Mouse (Mus musculus): ENCODE results near the gene Clic3. TPM values are rescaled to one million over a fixed set of nuclear protein-coding genes. Genes with fewer than 3 reads are reported as not detected.

The Clic3 gene
- polyA plus RNA-seq, 1 experiment from 2014 or later: 2.2 TPM

DNA sequence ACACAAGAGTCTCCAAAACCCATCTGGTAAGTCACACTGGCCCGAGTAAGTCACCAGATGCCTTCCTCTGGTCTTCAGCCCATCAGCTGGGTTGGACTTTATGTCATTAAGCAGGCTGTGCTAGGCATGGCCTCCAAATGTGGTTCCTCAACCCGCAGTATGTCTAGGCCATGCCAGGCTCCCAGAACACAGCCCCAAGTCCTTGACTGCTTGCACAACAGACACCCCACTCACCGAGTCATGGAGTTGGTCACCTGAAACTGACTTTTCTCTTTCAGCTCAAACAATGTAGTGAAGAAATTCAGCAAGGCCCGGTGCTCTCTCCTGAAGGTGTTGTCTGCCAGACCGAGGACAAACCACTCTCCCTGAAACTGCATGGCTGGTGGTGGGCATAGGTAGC lies 36.4 kb downstream of the Clic3 start:
- Histone ChIP-seq H3K36me3 (replicated peaks; ENCODE audit: control insufficient read depth, insufficient read depth) (no peaks in the 10 kb centered on the region), H3K27me3 (ENCODE audit: control insufficient read depth, insufficient read depth, low read length) (no peaks in the 10 kb centered on the region), H3K9ac (no peak overlapping the region), H3K4me3 (replicated peaks; ENCODE audit: low read length) (no peak overlapping the region), H3K4me2 (replicated peaks) (no peak overlapping the region), H3K27ac (no peak overlapping the region), H3K4me1 (replicated peaks; ENCODE audit: control insufficient read depth, insufficient read depth, low read length) (no peaks in the 10 kb centered on the region), H3K9me3 (ENCODE audit: control insufficient read depth, low read length) (no peaks in the 10 kb centered on the region)
- ATAC-seq (ENCODE audit: low FRiP score) (no peak), DNase-seq (ENCODE audit: low spot score) (no peak)
- 85% methylated on average over 5 of the region's 5 CpGs for WGBS

DNA sequence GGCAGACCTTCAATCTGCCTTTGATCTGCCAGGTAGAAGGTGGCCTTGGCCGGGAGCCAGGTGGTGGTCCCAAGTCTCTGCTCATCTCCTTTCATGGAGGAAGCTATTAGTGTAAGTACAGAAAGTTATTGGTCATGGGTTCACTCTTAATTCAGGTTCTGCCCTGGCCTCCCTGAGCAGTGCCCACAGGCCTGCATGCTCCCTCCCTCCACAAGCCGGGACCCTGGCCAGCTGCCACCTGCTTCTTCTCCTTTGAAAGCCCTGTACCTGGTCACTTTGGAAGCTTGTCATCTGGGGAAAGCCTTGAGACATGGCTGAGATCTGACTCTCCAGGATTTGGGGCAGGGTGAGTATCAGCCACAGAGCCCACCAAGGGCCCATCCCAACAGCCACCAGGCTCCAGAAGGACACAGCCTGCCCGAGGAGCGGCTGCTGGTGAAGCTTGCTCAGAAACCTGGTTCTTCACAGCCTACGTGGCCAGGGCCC lies 36.9 kb downstream of the Clic3 start, which contains the start of gene Lcn12:
Gene Lcn12 (minus strand): TSS at position 436 of the 486 bp plus-strand sequence.
- Histone ChIP-seq H3K4me3 (replicated peaks; ENCODE audit: low read length) (no peak within 1 kb of the TSS), H3K36me3 (replicated peaks; ENCODE audit: control insufficient read depth, insufficient read depth) (no peaks in the 10 kb centered on the region), H3K9ac (no peak within 1 kb of the TSS), H3K9me3 (ENCODE audit: control insufficient read depth, low read length) (no peaks in the 10 kb centered on the region), H3K4me2 (replicated peaks) (no peak within 1 kb of the TSS), H3K27ac (no peak within 1 kb of the TSS), H3K27me3 (ENCODE audit: control insufficient read depth, insufficient read depth, low read length) (no peaks in the 10 kb centered on the region), H3K4me1 (replicated peaks; ENCODE audit: control insufficient read depth, insufficient read depth, low read length) (no peaks in the 10 kb centered on the region)
- DNase-seq (ENCODE audit: low spot score) (no peak), ATAC-seq (ENCODE audit: low FRiP score) (no peak)
- WGBS: 89% methylated on average over 5 of the region's 5 CpGs

DNA sequence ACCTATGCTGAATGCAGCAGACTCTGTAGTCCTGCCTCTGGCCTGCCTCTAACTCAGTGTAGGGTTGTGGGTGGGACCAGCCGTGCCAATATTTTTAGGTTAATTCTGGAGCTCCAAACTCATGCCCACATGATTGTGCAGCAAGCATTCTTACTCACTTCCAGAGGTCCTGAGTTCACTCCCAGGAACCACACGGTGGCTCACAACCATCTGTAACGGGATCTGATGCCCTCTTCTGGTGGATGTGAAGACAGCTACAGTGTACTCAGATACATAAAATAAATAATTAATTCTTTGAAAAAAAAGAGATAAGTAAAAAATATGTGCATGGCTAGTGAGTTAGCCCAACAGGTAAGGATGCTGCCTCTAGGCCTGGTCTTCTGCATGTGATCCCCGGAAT lies 39.8 kb downstream of the Clic3 start:
- Histone ChIP-seq H3K27ac (no peak overlapping the region), H3K4me1 (replicated peaks; ENCODE audit: control insufficient read depth, insufficient read depth, low read length) (peaks cover 3% of the 10 kb centered on the region), H3K4me3 (replicated peaks; ENCODE audit: low read length) (no peak overlapping the region), H3K36me3 (replicated peaks; ENCODE audit: control insufficient read depth, insufficient read depth) (no peaks in the 10 kb centered on the region), H3K9me3 (ENCODE audit: control insufficient read depth, low read length) (no peaks in the 10 kb centered on the region), H3K4me2 (replicated peaks) (no peak overlapping the region), H3K27me3 (ENCODE audit: control insufficient read depth, insufficient read depth, low read length) (no peaks in the 10 kb centered on the region), H3K9ac (no peak overlapping the region)
- peak; percentile 40 for DNase-seq (ENCODE audit: low spot score)
- no peak for ATAC-seq (ENCODE audit: low FRiP score)
- WGBS: 48% methylated on average over 4 of the region's 4 CpGs

DNA sequence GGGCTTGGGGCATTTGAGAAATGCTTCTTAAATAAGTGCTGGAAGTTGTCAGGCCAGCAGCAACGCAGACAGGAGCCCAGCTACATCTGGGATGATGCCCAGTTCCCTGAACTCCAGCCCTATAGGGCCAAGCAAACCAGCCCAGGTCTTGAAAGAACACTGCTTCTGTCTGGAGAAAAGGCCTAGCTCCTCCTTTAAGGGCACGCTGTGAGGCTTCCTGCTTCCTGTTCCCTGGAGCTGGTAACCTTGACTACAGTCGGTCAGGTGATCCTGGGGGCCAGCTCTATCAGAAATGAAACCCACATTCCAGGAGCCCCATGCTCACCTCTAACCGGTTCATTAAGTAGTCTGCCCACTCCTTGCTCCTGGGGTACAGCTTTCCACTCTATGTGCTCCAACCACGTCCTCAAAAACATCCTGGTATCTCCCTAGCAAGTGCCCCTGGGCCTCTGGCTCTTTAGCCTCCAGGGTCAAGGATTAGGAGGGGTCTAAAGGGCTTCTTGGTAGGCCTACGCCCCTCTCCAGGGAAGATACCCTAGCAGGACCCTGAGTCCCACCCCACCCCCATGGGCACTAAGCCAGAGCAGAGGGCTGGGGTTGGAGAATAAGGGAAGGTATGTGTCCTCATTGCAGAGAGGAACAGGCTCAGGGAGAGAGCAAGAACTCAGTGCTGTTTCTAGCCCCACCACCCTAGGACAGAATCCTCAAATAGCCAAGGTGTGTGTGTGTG lies 41.4 kb downstream of the Clic3 start:
- H3K4me3 ChIP-seq (replicated peaks; ENCODE audit: low read length): no peak overlapping the region
- H3K27ac ChIP-seq: peak overlapping the region; percentile 43; the same call in 1 of the 2 replicates
- no peaks in the 10 kb centered on the region for H3K27me3 ChIP-seq (ENCODE audit: control insufficient read depth, insufficient read depth, low read length)
- ATAC-seq (ENCODE audit: low FRiP score) (no peak), DNase-seq (ENCODE audit: low spot score) (no peak)
- H3K4me2 ChIP-seq (replicated peaks): no peak overlapping the region
- H3K36me3 ChIP-seq (replicated peaks; ENCODE audit: control insufficient read depth, insufficient read depth): peaks cover 6% of the 10 kb centered on the region; the same call in 1 of the 2 replicates
- H3K4me1 ChIP-seq (replicated peaks; ENCODE audit: control insufficient read depth, insufficient read depth, low read length): peaks cover 11% of the 10 kb centered on the region
- no peaks in the 10 kb centered on the region for H3K9me3 ChIP-seq (ENCODE audit: control insufficient read depth, low read length)
- no peak overlapping the region for H3K9ac ChIP-seq
- 58% methylated on average over 6 of the region's 6 CpGs for WGBS

DNA sequence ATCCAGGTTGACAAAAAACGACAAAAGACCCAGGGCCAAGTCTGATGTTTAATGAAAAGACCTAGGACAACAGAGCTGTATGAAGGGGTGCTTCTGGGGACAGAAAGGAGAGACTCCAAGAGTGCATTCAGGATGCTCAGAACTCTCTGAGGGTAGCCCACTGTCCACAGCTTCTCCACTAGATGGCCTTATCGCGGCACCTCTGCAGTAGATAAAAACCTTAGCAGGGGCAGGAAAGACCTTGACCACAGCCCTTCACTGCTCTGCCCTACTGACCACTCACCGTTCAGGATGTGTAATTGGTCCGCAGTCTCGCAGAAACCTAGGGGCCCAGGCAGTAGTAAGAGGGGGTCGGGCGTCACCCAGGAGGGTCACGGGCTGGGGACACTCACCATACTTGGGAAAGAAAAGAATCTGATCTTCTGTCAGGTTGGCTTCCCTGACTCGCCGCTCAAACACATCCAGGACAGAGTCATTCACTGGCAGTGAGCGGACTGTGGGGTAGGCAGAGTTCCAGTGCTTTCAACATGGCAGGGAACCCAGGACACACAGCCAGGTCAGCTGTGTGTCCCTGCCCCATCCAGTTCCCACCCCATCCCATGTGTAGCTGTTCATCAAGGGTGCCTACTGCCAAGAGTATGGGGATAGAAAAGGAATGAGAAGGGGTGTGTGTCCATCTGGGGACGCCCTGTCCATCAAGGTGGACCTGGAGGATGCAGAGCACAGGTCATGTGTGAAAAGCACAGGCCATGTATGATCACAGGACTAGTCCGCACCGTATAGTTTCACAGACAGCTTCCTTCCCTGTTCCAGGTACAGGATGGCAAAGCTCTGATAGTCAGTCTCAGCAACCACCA lies 42.2 kb downstream of the Clic3 start:
- Histone ChIP-seq H3K27me3 (ENCODE audit: control insufficient read depth, insufficient read depth, low read length) (no peaks in the 10 kb centered on the region), H3K4me1 (replicated peaks; ENCODE audit: control insufficient read depth, insufficient read depth, low read length) (peaks cover 11% of the 10 kb centered on the region), H3K4me2 (replicated peaks) (no peak overlapping the region), H3K27ac (no peak overlapping the region), H3K4me3 (replicated peaks; ENCODE audit: low read length) (no peak overlapping the region), H3K36me3 (replicated peaks; ENCODE audit: control insufficient read depth, insufficient read depth) (peaks cover 14% of the 10 kb centered on the region), H3K9ac (no peak overlapping the region), H3K9me3 (ENCODE audit: control insufficient read depth, low read length) (no peaks in the 10 kb centered on the region)
- DNase-seq (ENCODE audit: low spot score) (no peak), ATAC-seq (ENCODE audit: low FRiP score) (no peak)
- WGBS: 73% methylated on average over 15 of the region's 15 CpGs

DNA sequence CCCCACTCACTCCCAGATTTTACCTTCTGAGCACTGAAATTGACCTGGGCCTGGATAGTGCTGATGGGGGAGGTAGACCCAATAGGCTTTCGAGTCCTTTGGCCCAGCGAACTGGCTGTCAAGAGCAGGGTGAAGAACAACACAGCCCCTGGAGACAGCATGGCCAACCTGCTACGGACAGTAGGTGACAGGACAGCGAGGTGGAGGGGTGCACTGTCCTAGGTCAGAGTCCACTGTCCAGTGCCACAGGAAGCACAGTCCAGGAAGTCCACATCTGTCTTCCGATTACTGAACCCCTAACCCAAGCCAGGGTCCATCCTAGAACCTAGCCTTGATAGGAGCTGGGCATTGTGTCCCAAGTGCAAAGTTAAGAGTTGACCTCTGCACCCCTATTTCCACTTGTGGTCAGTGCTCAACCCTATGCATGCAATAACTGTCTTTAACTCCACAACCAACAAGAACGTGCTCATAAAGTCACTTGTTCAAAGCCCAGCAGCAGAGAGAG lies 43.5 kb downstream of the Clic3 start:
- H3K27ac ChIP-seq: 0 out of 2 replicates have a peak overlapping the region, but pooled peaks have one; percentile 34
- peak overlapping the region; percentile 32; the same call in 1 of the 2 replicates for H3K9ac ChIP-seq
- no peaks in the 10 kb centered on the region for H3K27me3 ChIP-seq (ENCODE audit: control insufficient read depth, insufficient read depth, low read length)
- WGBS: 69% methylated on average over 6 of the region's 6 CpGs
- peak overlapping the region; percentile 71 for H3K4me3 ChIP-seq (replicated peaks; ENCODE audit: low read length)
- ATAC-seq (ENCODE audit: low FRiP score) (peak; percentile 41; the same call in 1 of the 2 replicates), DNase-seq (ENCODE audit: low spot score) (no peak)
- H3K4me2 ChIP-seq (replicated peaks): peak overlapping the region; percentile 50
- peaks cover 11% of the 10 kb centered on the region for H3K4me1 ChIP-seq (replicated peaks; ENCODE audit: control insufficient read depth, insufficient read depth, low read length)
- peaks cover 27% of the 10 kb centered on the region for H3K36me3 ChIP-seq (replicated peaks; ENCODE audit: control insufficient read depth, insufficient read depth)
- H3K9me3 ChIP-seq (ENCODE audit: control insufficient read depth, low read length): no peaks in the 10 kb centered on the region

DNA sequence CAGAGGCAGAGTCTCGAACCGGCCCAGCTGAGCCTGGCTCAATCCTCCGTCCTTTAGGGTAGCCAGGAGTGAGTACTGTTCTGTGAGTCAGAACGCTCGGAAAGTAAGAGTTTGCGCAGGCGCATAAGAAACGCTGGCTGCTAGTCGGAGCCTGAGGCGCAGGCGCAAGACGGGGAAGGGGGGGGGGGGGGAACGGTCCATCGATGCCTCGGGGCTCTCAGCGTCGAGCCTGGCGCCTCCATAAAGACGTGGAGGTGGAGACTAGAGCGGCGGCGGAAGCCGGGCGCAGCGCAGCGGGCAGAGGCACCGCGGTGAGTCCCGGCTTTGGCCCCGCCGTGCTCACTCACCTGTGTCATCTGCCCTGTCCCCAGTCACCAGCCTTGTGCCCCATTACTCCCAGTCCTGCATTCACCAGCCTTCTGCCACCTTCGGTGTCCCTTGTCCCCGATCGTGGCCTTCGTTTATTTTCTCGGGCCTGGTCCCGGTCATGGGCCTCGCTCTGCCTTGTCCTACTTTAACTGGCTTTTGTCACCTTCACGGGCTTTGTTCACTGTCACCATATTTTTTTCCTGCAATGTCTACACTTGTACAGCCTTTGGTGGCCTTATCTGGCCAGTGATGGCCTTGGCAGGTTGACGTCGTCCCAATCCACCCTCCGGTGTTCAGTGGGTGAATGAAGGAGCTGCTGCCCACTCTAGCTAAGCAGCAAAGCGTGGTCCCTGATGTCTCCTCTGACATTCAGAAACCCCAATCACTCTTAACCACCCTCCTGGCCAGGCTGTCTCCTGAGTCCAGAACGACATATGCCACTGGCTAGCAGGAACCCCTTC lies 44.2 kb downstream of the Clic3 start, which contains the start of gene Fbxw5:
Gene Fbxw5 (plus strand): TSS at position 175 of the 830 bp plus-strand sequence.
- no peaks in the 10 kb centered on the region for H3K27me3 ChIP-seq (ENCODE audit: control insufficient read depth, insufficient read depth, low read length)
- ATAC-seq (ENCODE audit: low FRiP score) (peak; percentile 87), DNase-seq (ENCODE audit: low spot score) (peak; percentile 94)
- H3K4me2 ChIP-seq (replicated peaks): peak within 1 kb of the TSS; percentile 97
- H3K4me1 ChIP-seq (replicated peaks; ENCODE audit: control insufficient read depth, insufficient read depth, low read length): peaks cover 11% of the 10 kb centered on the region
- H3K4me3 ChIP-seq (replicated peaks; ENCODE audit: low read length): peak within 1 kb of the TSS; percentile 71
- peak within 1 kb of the TSS; percentile 72 for H3K27ac ChIP-seq
- no peaks in the 10 kb centered on the region for H3K9me3 ChIP-seq (ENCODE audit: control insufficient read depth, low read length)
- WGBS: 1% methylated on average over 32 of the region's 44 CpGs
- H3K9ac ChIP-seq: peak within 1 kb of the TSS; percentile 92
- H3K36me3 ChIP-seq (replicated peaks; ENCODE audit: control insufficient read depth, insufficient read depth): peaks cover 34% of the 10 kb centered on the region

DNA sequence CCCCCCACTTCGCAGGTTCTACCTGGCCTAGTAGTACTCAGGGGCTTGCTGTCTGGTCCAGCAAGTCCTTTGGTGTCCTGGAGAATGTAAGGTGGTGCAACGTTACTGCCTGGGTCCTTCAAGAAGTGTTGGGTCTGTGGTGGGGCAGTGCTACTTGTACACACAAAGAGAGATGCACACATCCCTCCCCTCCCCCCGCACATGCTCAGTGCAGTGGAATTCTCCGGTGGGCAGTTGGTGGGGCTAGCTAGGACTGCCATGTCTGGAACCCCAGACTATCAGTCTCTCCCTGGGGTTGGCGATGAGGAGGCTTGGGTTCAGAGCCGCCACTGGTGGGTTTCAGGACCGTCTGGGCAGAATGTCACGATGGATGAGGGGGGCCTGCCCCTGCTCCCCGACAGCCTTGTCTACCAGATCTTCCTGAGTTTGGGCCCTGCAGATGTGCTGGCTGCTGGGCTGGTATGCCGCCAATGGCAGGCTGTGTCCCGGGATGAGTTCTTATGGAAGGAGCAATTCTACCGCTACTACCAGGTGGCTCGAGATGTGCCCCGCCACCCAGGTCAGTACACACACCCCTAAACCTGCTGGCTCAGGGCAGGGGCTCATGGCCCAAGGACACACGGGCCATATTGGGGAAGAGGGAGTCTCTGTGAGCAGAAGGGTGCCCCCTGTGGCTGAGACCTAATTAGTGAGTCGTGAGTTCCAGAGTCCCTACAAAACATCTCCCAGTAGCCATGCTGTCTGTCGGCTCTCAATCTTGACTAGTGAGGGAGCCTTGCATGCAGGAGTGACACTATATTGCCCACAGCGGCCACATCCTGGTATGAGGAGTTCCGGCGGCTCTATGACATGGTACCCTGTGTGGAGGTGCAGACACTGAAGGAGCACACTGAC lies 45.2 kb downstream of the Clic3 start, which contains the start of gene C8g:
Gene C8g (minus strand): TSS at position 127 of the 894 bp plus-strand sequence.
- Histone ChIP-seq H3K36me3 (replicated peaks; ENCODE audit: control insufficient read depth, insufficient read depth) (peaks cover 37% of the 10 kb centered on the region), H3K9me3 (ENCODE audit: control insufficient read depth, low read length) (no peaks in the 10 kb centered on the region), H3K4me3 (replicated peaks; ENCODE audit: low read length) (peak within 1 kb of the TSS; percentile 71), H3K27ac (peak within 1 kb of the TSS; percentile 72), H3K9ac (peak within 1 kb of the TSS; percentile 92), H3K4me1 (replicated peaks; ENCODE audit: control insufficient read depth, insufficient read depth, low read length) (peaks cover 11% of the 10 kb centered on the region), H3K4me2 (replicated peaks) (peak within 1 kb of the TSS; percentile 97), H3K27me3 (ENCODE audit: control insufficient read depth, insufficient read depth, low read length) (no peaks in the 10 kb centered on the region)
- DNase-seq (ENCODE audit: low spot score) (no peak), ATAC-seq (ENCODE audit: low FRiP score) (no peak; the same call in 1 of the 2 replicates)
- WGBS: 81% methylated on average over 20 of the region's 20 CpGs

Data from hindbrain, embryonic 14.5 days (tissue).